Mouse (Mus musculus): ENCODE measurements at regions not wholly inside any gene's neighbourhood (a gene's known extent, or its start where the extent isn't known, plus 50 kb on each side); places are given as distances from the start of the nearest gene placed in this dataset.
A peak's percentile ranks its signal among the peaks of the same experiment; 100 is the strongest.

DNA sequence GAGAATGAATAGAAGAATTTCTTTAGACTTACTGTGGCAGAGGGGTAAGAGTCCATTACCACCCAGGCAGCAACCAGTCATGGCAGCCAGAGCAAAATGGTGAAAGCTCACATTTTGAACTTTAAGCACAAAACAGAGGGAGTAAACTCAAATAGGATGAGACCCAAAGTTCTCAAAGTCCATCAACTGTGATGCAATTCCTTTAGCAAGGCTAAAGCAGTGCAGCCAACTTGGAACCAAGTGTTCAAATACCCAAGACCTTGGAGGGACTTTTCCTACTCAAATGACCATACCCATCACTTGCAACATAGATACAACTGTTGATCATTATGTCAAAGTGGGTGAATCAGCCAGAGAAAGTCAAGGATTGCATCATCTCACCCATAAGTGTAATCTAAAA is 380.1 kb downstream of the Hace1 start:
- DNase-seq (ENCODE audit: low spot score), result no peak

DNA sequence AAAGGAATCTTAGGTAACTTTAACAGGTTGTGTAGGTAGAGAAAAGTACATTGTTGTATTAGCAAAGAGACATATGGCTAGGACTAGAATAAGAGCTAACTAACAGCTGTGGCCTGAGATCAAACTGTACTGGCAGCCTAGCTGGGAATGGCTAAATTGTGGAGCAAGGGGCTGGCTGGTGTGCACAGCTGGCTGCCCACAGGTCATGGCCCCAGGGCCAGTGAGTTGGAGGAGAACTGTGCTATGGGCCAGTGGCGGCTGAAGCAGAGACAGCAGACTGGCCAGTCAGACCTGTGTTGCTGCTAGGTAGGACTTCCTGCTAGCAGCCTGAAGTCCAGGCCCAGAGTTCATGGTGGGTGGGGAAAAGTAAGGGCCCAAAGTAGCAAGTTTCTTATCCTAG is 394.6 kb downstream of the Hace1 start:
- DNase-seq (ENCODE audit: low spot score), result no peak

DNA sequence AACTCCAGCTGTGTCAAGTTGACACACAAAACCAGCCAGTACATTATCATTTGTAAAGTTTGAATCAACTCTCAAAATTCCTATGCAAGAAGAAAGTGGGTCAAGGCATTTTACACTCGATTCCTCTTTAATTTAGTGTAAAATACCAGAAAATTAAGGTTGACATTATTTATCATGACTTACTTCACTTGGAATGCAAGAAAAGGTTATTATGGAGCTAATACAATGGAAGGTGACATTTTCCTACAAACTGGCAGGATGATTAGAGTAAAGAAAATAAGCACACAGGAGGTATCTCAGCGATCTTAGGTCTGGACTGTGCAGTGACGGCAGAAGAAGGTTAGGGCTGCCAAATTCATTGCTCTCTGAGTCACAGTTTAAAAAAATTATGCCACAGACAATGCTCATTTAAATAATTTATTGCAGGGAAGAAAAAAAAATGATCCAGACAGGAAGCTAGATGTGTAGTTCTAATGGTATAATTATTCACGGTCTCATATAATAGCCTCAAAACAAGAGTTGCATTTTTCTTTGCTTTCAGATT is 405.2 kb downstream of the Hace1 start:
- DNase-seq (ENCODE audit: low spot score), result no peak

DNA sequence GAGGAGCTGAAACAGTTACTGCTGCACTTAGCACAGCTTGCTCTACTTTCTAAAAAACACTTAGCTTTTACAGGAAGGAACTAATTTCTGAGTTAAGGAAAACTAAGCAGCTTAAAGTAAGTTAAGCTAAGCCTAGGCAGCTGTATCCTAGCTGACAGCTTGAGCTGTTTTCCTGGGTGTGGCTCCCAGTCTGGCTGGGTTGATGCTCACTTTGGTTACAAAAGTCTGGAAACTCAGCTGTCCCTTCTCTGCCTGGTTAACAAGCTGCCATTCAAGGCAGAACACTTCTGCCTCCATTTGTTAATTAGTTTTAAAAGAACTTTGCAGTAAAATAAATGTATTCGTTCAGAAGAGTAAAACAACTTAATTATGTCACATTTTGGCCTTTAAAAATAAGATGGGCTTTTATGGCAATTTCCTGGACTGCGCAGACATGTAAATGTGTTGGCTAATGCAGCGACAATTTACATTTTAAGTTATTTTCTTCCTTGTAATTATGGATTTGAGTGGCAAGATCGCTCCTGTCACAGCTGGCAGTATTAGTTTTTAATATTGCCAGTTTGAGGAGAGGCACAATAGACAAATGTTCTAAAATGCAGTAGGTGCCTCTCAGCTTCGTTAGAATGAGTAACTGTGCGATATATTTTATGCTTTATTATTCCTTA is 406.2 kb downstream of the Hace1 start:
- DNase-seq (ENCODE audit: low spot score), result no peak

DNA sequence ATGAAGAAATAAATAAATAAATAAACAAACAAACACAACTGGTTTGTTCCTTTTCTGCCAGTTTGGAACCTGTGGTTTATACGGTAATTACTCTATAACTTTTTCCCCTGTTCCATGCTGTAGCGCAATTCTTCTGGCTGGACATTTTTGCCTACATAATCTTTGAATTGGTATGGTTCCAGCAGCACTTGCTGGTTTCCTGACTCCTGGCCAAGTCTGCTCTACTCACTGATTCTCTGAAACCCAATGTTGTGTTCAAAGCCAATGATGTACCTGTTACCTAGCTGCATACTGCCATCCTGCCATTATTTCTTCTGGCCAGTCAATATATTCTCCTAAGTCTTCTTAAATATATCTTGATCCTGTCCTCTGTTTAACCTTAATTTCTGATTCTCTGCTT is 408.7 kb downstream of the Hace1 start:
- DNase-seq (ENCODE audit: low spot score), result no peak

DNA sequence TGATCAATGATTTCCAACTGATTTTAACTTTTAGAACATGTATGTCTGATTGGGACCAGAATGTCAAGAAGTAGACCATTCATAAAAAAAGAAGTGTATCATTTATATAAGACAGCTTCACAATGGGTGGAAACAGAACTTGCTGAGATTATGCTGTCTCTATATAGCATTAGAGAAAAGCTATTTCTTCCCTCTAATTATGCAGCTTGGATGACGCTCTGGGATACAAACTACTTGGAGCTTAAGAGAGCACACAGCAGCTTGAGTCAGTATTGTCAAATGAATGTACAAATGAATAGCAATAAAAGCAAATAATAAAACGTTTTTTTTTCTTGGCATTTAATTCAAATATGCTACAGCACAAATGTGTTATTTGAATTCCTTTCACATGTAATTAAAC is 428.7 kb downstream of the Hace1 start:
- DNase-seq (ENCODE audit: low spot score), result no peak

DNA sequence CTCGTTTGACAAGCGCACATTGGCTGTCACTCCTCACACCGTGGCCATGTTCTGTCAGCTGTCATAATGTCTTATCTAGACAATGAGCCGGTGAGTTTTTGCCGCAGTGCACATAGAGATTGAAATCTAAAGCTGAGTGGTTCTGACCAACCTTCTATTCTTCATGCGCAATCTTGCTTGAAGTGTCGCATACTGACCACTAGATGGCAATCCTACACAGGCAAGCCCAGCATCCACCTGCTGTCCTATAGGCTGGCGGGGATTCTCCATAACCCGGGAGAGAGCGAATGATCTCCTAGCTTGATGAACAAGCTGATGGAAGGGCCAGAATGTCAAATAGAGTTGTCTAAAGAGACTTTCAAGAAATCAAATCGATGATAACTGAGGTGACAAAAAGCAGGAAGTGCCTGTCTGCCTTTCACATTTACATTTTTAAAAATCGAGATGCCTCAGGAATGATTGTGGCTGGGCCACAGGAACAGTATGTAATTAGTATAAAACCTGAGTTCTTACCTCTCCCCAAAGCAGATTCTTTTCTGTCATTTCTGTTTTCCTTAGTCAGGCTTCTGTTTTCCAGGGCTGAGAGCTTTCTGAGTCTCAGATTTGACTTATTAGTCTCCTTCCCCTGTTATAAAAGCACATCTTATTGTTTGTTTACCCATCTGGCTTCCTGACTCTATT is 434.4 kb downstream of the Hace1 start:
- DNase-seq (ENCODE audit: low spot score), result peak; percentile 1

DNA sequence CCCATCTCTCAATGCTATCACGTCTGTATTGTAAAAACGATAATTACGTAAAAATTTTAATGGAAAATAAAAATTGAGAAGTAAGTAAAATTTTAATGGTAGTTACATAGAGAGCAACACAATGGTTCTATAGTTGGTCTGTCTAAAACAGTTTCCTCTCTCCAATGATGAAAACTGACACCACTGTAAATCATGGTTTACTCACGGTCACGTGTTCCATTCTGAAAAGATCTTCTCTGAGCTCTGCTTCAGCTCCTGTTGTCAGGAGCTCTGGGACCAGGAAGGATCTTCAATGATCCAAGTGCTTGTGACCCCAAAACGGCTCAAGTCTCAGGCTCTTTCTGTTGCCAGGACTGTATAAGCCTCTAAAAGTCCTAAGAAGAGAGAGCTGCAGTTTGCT is 435.0 kb downstream of the Hace1 start:
- DNase-seq (ENCODE audit: low spot score), result no peak

DNA sequence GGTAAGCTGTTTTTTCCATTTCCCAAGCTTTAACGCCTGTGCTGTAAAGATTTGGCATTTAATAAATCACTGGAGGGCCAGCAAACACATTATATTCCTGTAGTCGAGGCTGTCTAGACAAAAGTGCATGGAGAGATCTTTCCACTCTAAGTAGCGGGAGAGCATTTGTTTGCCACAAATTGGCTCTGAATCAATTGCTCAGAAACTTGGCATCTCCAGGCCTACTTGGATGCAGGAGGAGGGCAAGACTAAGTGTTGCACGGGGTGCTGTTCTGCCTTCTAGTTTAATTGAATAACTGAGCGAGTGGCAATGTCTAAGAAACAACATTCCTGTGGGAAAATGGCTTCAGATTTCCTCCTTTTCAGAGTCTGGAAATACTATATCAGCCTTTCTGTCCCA is 438.7 kb downstream of the Hace1 start:
- no peak for DNase-seq (ENCODE audit: low spot score)

DNA sequence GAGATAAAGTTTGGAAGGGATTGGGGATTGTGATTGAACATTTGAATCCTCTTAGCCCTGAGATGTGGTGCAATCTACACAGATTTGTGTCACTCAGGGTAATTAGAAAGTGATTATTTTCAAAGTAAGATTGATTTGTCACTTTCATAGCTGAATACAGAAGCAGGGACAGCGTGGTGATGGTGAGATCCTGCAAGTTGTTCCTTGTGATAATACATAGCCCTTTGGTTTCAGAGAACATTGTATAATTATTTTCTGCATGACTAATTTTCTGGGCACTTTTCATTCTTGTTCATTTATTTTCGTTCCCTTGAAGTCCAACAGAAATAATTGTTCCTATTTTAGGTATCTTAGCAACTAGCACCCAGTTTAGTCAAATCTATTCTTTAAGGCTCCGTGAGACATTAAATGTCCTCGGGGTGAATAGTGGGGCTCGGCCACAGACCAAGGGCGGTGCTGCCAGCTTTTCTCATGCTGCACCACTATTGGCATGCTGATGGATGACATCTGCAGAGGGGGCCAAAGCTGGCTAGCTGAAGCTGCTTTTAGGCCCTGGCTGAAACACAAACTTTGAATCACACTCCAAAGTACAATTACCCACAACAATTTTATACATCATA is 468.0 kb downstream of the Hace1 start:
- no peak for DNase-seq (ENCODE audit: low spot score)

DNA sequence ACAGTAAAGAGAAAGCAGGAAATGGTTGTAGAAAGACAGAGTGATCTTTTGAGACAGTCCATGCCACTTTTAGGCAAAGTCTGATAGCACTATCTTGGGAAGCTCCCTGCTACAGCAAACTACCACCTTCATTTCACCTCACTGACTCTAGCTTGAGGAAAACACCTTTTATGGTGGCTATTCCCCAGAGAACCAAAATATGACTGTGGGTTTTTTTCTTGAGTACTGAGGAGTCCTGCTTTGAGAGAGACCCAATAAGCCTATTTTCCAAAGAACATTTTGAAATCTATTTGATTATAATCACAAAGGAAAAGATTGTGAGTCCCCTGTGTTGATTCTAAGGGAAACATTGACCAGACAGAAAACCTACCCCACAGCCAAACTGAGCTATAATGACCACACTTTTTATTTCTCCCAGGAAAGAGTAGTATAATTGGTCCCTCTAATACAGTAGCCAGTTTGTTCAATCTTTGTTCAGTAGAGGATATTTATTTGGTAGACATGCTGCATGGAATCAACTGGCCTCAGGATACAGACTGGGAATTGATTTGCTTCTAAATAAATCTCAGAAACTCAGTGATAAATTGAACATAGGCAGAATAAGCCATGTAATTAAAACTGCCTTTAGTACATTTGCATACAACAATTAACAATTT is 468.6 kb downstream of the Hace1 start:
- DNase-seq (ENCODE audit: low spot score), result no peak

DNA sequence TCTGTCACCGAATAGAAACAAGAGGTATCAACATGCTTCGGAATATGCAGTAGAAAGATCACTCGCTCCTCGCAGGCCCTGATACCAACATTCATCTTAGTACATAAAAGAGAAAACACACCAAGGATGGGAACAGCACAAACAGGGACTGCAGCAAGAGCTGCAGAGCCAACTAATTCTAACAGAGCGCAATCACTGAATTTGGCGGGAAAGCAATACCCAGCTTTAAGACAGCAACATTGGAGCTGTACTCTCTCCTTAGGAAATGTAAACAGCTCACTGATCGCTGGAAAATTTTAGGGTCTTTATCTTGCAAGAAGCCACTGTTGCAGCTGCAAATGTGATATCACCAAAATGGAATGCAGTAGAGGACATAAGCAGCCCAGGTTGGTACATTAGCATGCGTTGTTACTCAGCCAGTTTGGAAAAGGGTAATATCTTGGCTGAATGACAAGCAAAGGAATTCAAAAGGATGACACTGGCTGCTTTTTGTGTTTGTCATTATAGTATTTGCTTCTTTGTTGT is 469.3 kb downstream of the Hace1 start:
- DNase-seq (ENCODE audit: low spot score), result no peak

DNA sequence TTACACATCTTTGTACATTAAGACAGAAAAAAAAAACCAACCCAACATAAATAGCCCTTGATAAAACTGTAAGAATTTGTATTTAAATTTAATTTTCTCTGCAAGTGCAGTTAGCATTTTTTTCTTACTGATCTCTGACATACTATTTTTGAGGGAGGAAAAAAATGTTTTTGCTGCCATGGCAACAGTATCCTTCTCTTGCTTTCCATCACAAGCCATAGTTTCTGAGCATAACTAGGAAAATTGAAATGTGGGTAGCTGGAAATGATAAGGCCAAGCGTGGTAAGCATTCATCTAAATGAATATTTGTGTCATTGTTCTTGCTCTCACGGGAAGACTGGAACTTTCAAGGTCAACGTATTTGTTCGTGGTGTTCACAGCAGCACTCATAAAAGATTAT is 470.0 kb downstream of the Hace1 start:
- DNase-seq (ENCODE audit: low spot score), result no peak

DNA sequence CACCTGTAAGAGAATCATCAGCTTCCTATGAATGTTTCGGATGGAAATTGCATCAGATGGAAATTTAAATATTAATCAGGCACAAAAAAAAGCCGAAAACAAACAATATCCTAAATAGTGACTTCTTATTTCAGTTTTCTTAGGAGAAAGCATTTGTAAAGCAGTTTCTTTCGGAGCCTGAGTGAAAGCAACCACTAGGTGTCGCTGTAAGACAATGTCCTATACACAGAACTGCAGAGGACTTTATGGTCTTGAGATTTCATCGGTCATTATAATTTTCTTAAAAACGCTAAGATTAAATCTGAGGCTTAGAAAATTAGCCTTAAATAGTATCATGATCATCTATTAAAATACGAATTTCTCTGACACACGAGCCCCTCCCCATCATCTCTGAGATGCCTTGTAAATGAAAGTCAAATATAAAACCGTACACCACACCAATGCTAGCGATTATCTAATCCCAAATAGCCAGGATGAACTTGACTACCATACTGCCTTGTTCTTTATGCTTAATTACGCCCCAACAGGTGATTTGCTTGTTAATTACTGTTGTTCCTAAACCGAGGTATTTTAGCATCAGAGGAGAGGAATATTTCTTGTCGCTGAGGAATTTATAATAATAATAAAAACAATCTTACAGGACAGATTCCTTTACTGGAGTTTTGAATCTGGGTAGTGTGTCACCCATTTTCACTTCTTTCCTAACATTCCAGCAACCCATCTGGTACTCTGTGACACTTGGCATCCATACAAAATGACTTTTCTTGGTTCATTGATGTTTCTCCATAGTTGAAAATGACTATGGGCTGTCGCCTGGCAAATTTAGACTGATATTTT is 480.0 kb downstream of the Hace1 start:
- DNase-seq (ENCODE audit: low spot score), result no peak

DNA sequence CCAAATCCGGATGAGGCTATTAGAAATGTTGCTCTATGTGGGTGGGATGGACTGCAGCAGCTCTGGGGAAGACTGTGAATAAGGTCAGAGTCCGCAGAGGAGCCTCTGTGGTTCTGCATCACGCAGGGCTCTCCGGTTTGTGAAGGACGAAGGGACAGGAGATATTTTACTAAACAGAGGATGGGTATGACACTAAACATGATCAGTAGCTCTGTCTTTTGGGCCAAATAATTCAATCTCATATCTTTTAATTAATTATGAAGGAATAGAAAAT is 480.5 kb downstream of the Hace1 start:
- DNase-seq (ENCODE audit: low spot score), result no peak

DNA sequence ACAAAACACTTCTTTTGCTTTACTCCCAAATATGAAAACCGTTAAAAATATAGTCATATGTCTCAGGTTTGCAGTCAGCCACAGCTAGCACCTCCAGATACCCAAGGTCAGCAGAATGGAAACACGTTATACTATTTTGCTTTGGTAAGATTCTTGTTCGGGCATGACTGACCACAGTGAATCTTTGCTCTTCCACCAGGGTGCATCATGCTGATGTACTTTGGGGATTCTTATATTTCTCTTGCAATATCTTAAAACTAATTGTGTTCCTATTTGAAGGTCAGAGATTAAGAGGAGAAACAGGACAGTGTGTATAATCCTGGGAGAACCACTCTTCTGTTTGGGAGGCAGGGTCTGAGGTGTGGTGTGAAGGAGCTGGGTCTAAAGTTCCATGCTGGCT is 481.7 kb downstream of the Hace1 start:
- no peak for DNase-seq (ENCODE audit: low spot score)

DNA sequence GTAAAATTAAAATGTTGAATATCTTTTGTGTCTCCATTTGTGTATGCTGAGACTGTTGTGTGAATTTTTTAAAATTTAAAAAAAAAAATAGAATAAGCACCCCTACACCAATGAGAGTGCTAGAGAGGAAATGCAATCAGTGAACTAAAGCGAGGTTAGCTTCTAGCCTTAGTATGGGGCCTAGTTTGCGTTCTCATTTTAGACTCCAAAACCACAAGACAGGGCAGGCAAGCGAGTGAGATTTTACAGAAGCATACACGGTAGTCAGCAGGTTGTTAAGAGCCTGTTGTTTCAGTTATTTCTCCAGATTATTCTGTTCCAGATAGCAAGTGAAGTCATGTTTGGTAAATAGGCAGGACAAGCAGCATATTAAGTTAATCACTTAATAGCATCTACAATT is 486.2 kb downstream of the Hace1 start:
- no peak for DNase-seq (ENCODE audit: low spot score)

DNA sequence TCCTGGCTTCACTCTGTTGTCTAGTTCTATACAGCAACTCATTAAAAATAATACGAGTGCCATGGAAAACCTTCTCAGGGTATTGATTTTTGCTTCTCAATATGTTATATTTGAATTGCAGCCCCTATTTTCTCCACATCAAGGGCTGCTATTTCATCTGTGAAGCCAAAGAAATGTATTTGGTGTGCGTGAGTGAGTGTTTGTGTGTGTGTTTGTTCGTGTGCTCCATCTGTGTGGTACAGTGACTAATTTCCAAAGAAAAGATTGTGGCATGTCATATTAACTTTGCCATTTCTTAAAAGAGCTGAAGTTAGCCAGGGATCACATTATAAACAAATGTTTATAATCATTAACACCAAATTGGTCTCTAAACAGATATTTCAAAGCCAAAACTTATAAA is 493.1 kb downstream of the Hace1 start:
- no peak for DNase-seq (ENCODE audit: low spot score)

DNA sequence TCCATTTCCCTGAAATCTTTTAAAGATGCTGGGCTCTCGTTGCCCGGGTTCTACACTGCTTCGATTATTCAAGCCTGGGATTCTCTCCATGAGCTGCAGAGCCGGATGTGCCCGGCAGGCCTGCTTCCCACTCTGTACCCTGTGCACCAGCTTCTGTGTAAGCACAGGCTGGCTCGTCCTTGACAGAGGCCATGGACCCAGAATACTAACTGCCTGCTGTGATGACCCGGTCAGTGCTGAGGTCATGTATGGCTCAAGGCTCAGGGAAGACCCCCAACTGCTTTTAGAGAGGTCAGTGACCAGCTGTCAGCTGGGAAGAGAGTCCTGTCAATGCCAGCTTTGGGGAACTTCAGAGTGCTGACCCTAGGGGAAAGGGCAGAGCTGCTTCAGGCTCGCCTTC is 493.6 kb downstream of the Hace1 start:
- no peak for DNase-seq (ENCODE audit: low spot score)

DNA sequence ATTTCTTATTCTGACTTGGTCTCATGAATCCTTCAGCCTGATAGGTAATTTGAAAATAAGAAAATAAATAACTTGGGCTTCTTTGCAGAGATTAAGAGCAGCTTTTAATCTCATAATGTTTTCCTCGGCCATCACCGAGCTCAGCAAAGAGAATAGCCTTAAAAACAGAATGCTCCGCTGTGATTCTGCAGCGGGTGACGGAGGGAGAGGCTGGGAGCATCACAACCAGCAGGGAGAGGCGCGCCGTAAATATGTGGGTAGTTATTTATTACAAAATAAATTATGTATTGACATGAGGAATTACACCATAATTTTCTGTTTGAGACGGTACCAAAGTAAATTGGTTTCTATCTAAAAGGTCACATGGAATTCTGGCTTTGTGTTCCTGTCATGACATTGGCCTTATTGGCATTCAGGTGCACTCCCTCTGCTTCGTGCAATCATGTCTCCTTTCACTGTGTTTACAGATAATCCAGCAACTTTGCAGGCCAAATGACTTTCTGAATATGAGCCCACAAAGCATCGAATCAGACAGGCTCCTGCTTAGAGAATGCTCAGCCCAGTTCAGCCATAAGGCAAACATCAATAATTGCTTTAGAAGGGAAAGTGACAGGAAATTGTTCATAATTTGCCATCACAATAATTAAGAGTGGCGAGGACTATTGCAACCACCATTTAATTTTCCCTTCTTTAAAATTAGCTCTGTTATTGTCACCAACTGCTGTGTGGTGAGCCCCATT is 494.4 kb downstream of the Hace1 start:
- DNase-seq (ENCODE audit: low spot score), result no peak
